Mouse (Mus musculus): ENCODE results near the gene Upk1b. TPM values are rescaled to one million over a fixed set of nuclear protein-coding genes. Genes with fewer than 3 reads are reported as not detected.

Gene Upk1b
- total and polyA plus RNA-seq, 3 experiments, result not detected

- TF ChIP-seq GABPA (IDR thresholded peaks at IDR 0.05; ENCODE audit: insufficient replicate concordance, low read depth, low read length) (no peak), TBP (conservative IDR thresholded peaks at IDR 0.05; ENCODE audit: low read depth, low read length) (no peak), IRF4 (IDR thresholded peaks at IDR 0.05; ENCODE audit: low read depth, low read length) (no peak), HCFC1 (IDR thresholded peaks at IDR 0.05; ENCODE audit: low read depth, low read length) (no peak), ZMIZ1 (IDR thresholded peaks at IDR 0.05; ENCODE audit: low read depth, low read length) (no peak), KAT2A (IDR thresholded peaks at IDR 0.05; ENCODE audit: insufficient replicate concordance, low read length) (no peak), MYC (IDR thresholded peaks at IDR 0.05; ENCODE audit: low read depth, low read length) (no peak), MAX (IDR thresholded peaks at IDR 0.05; ENCODE audit: low read length) (no peak), CTCF (conservative IDR thresholded peaks at IDR 0.05 in 1 of 2, IDR thresholded peaks at IDR 0.05 in 1 of 2; ENCODE audit: low read depth in 2 of 2, low read length in 2 of 2) (no peak), MAZ (IDR thresholded peaks at IDR 0.05; ENCODE audit: low read depth, low read length) (no peak), NRF1 (IDR thresholded peaks at IDR 0.05; ENCODE audit: low read depth, low read length) (no peak), MEF2A (IDR thresholded peaks at IDR 0.05; ENCODE audit: borderline replicate concordance, low read depth, low read length) (no peak), JUND (conservative IDR thresholded peaks at IDR 0.05; ENCODE audit: low read depth, low read length) (no peak), UBTF (IDR thresholded peaks at IDR 0.05; ENCODE audit: low read depth, low read length) (no peak), SIN3A (IDR thresholded peaks at IDR 0.05; ENCODE audit: low read length) (no peak), ZC3H11A (IDR thresholded peaks at IDR 0.05; ENCODE audit: low read depth, low read length) (no peak), POLR2AphosphoS2 (IDR thresholded peaks at IDR 0.05; ENCODE audit: low read depth, low read length) (no peak), CHD1 (IDR thresholded peaks at IDR 0.05; ENCODE audit: low read depth, low read length) (no peak), ZNF384 (IDR thresholded peaks at IDR 0.05; ENCODE audit: low read depth, low read length) (no peak), TCF12 (IDR thresholded peaks at IDR 0.05; ENCODE audit: low read depth, low read length) (no peak)
- H3K4me2 ChIP-seq (ENCODE audit: insufficient read depth, low read depth, poor library complexity, severe bottlenecking), result no peak overlapping the region
- DNase-seq (ENCODE audit: extremely low read depth), result no peak
- no peak overlapping the region for H3K9ac ChIP-seq (ENCODE audit: insufficient read depth, low read depth)
- H3K36me3 ChIP-seq (replicated peaks in 1 of 2; ENCODE audit: control insufficient read depth in 1 of 2, insufficient read depth in 1 of 2, low read length in 1 of 2), result no peaks in the 10 kb centered on the region
- in situ Hi-C loops (cut with MboI; ENCODE audit: low pct_ligation_motif_present, low pct_unique_long_range_greater_than_20kb, low sequenced_read_pairs), result loop anchor here (10.0 kb wide), 1 partner anchor 184 kb away; no protein-coding TSS in a partner anchor
- no peaks in the 10 kb centered on the region for H3K4me1 ChIP-seq (ENCODE audit: control insufficient read depth in 1 of 2, insufficient read depth in 2 of 2)
- no peak overlapping the region for H3K4me3 ChIP-seq (replicated peaks in 1 of 3; ENCODE audit: low read depth in 2 of 3, low read length in 2 of 3, poor library complexity in 1 of 3)
- H3K9me3 ChIP-seq (replicated peaks; ENCODE audit: low read length), result no peaks in the 10 kb centered on the region
- H3K27me3 ChIP-seq (replicated peaks), result peaks cover 9% of the 10 kb centered on the region
- dilution Hi-C loops (cut with MboI; ENCODE audit: extremely low pct_ligation_motif_present, extremely low pct_unique_long_range_greater_than_20kb, low sequenced_read_pairs), result no loop called here
- H3K27ac ChIP-seq (ENCODE audit: insufficient read depth, low read depth), result no peak overlapping the region
- H3K79me2 ChIP-seq (replicated peaks; ENCODE audit: control insufficient read depth, extremely low read depth, insufficient read depth, poor library complexity, severe bottlenecking), result no peaks in the 10 kb centered on the region
Measured at GRCm38 (mm10) chr16:38728576-38729132, 71.5 kb downstream of the Upk1b start.

- Histone ChIP-seq H3K4me1 (ENCODE audit: control insufficient read depth in 1 of 2, insufficient read depth in 2 of 2) (0 out of 4 replicates have a peak, but pooled peaks cover 0 to 3% of the 10 kb centered on the region in 2 experiments), H3K36me3 (replicated peaks in 1 of 2; ENCODE audit: control insufficient read depth in 1 of 2, insufficient read depth in 1 of 2, low read length in 1 of 2) (no peaks in the 10 kb centered on the region), H3K79me2 (replicated peaks; ENCODE audit: control insufficient read depth, extremely low read depth, insufficient read depth, poor library complexity, severe bottlenecking) (no peaks in the 10 kb centered on the region), H3K9me3 (replicated peaks; ENCODE audit: low read length) (no peaks in the 10 kb centered on the region), H3K4me2 (ENCODE audit: insufficient read depth, low read depth, poor library complexity, severe bottlenecking) (no peak overlapping the region), H3K27me3 (replicated peaks) (peaks cover 8% of the 10 kb centered on the region), H3K4me3 (replicated peaks in 1 of 3; ENCODE audit: low read depth in 2 of 3, low read length in 2 of 3, poor library complexity in 1 of 3) (no peak overlapping the region), H3K9ac (ENCODE audit: insufficient read depth, low read depth) (no peak overlapping the region), H3K27ac (ENCODE audit: insufficient read depth, low read depth) (no peak overlapping the region)
- in situ Hi-C loops (cut with MboI; ENCODE audit: low pct_ligation_motif_present, low pct_unique_long_range_greater_than_20kb, low sequenced_read_pairs) (loop anchor here (10.0 to 25.0 kb wide), 2 partner anchors 180 to 388 kb away; partner anchors contain the start of genes Cox17, Gm21987 and Maats1), dilution Hi-C loops (cut with MboI; ENCODE audit: extremely low pct_ligation_motif_present, extremely low pct_unique_long_range_greater_than_20kb, low sequenced_read_pairs) (no loop called here)
- TF ChIP-seq MAZ (IDR thresholded peaks at IDR 0.05; ENCODE audit: low read depth, low read length) (no peak), MAFK (IDR thresholded peaks at IDR 0.05; ENCODE audit: insufficient replicate concordance, low read length) (no peak), ZC3H11A (IDR thresholded peaks at IDR 0.05; ENCODE audit: low read depth, low read length) (no peak), UBTF (IDR thresholded peaks at IDR 0.05; ENCODE audit: low read depth, low read length) (no peak), USF1 (IDR thresholded peaks at IDR 0.05; ENCODE audit: low read depth, low read length) (no peak), MXI1 (IDR thresholded peaks at IDR 0.05; ENCODE audit: low read depth, low read length) (no peak), ELF1 (IDR thresholded peaks at IDR 0.05; ENCODE audit: low read depth, low read length) (no peak), JUND (conservative IDR thresholded peaks at IDR 0.05; ENCODE audit: low read depth, low read length) (no peak), EP300 (IDR thresholded peaks at IDR 0.05; ENCODE audit: low read length) (no peak), USF2 (conservative IDR thresholded peaks at IDR 0.05; ENCODE audit: low read depth, low read length) (no peak), MEF2A (IDR thresholded peaks at IDR 0.05; ENCODE audit: borderline replicate concordance, low read depth, low read length) (no peak), ETS1 (conservative IDR thresholded peaks at IDR 0.05; ENCODE audit: low read depth, low read length) (no peak), RCOR1 (conservative IDR thresholded peaks at IDR 0.05; ENCODE audit: low read depth, low read length) (no peak), BHLHE40 (IDR thresholded peaks at IDR 0.05; ENCODE audit: low read depth, low read length) (no peak), IRF4 (IDR thresholded peaks at IDR 0.05; ENCODE audit: low read depth, low read length) (no peak), TBP (conservative IDR thresholded peaks at IDR 0.05; ENCODE audit: low read depth, low read length) (no peak), MAX (IDR thresholded peaks at IDR 0.05; ENCODE audit: low read length) (no peak), ZMIZ1 (IDR thresholded peaks at IDR 0.05; ENCODE audit: low read depth, low read length) (no peak)
- DNase-seq (ENCODE audit: extremely low read depth), result no peak
Measured at GRCm38 (mm10) chr16:38724974-38725373, 75.2 kb downstream of the Upk1b start.
